Mouse (Mus musculus) urinary bladder, adult 18-20 months (tissue): Measurements from ENCODE around the gene Tnfrsf13b.
"Not testable (repeated sequence)": the region's sequence is repeated elsewhere in the genome, so short reads cannot be mapped to it uniquely, and the experiment has no call there.

Experiments
- DNase-seq, 2 experiments: peaks; one replicate each; pipeline ENCODE4 v3.0.0; 2022; ENCODE audit warnings: low spot score in 2 of 2, mixed read lengths in 2 of 2

Tnfrsf13b gene

GRCm38 (mm10) chr11:61170184-61170583, 43.6 kb downstream of the Tnfrsf13b start:
- no peak for DNase-seq

GRCm38 (mm10) chr11:61173477-61173876, 46.9 kb downstream of the Tnfrsf13b start:
- not testable (repeated sequence) for DNase-seq

- DNase-seq = peak in 1 of 2 experiments; percentile 6
Measured at GRCm38 (mm10) chr11:61174291-61174820, 47.8 kb downstream of the Tnfrsf13b start.

- peak; percentile 98 to 100 for DNase-seq
Measured at GRCm38 (mm10) chr11:61174821-61175658, 48.5 kb downstream of the Tnfrsf13b start, which contains the start of gene Usp22. Usp22 (minus strand) TSS chr11:61175055.

GRCm38 (mm10) chr11:61175778-61176177, 49.2 kb downstream of the Tnfrsf13b start:
- DNase-seq = no peak

GRCm38 (mm10) chr11:61176321-61176720, 49.8 kb downstream of the Tnfrsf13b start:
- no peak for DNase-seq

- no peak for DNase-seq
Measured at GRCm38 (mm10) chr11:61180361-61180760, 53.8 kb downstream of the Tnfrsf13b start.

GRCm38 (mm10) chr11:61181624-61182023, 55.1 kb downstream of the Tnfrsf13b start:
- DNase-seq = no peak

GRCm38 (mm10) chr11:61183820-61184219, 57.3 kb downstream of the Tnfrsf13b start:
- DNase-seq = no peak

- DNase-seq = no peak
Measured at GRCm38 (mm10) chr11:61190776-61191175, 64.2 kb downstream of the Tnfrsf13b start.

- not testable (repeated sequence) for DNase-seq
Measured at GRCm38 (mm10) chr11:61192123-61192522, 65.6 kb downstream of the Tnfrsf13b start.

- DNase-seq = no peak
Measured at GRCm38 (mm10) chr11:61192779-61193178, 66.2 kb downstream of the Tnfrsf13b start.

- peak; percentile 56 to 61 for DNase-seq
Measured at GRCm38 (mm10) chr11:61193392-61193791, 66.8 kb downstream of the Tnfrsf13b start.

GRCm38 (mm10) chr11:61196616-61197353, 70.2 kb downstream of the Tnfrsf13b start:
- DNase-seq = no peak

GRCm38 (mm10) chr11:61197935-61198334, 71.4 kb downstream of the Tnfrsf13b start:
- DNase-seq = no peak
